Mouse (Mus musculus): ENCODE data around the gene Ddr1.

GRCm38 (mm10) chr17:35742948-35743347 is 38.5 kb upstream of the Ddr1 start:
- TF ChIP-seq CTCF (IDR thresholded peaks at IDR 0.05; ENCODE audit: low read depth, low read length): no peak
- no peak for TF ChIP-seq POLR2A (IDR thresholded peaks at IDR 0.05; ENCODE audit: extremely low read depth, insufficient read depth, low read length)
